17 mouse cellular contexts compared by ENCODE assay signal in genomic region chr11:56148956-56149355, GRCm38 (mm10).
DNase-seq lines count a peak whose midpoint lies in the region; ATAC-seq and TF ChIP-seq lines count a peak whose summit lies in the region.
"Had no signal": no experiment of that assay in that cellular context is flagged by ENCODE, and none has a peak within 500 bp of the region (broad histone marks: within the 10 kb centered on the region; RNA-seq: fewer than 3 reads in every experiment).

No protein-coding gene starts in this region.

- H3K27ac ChIP-seq in heart, embryonic 12.5 days (ENCODE audit: poor library complexity, severe bottlenecking): no peak overlapping the region
- no peak overlapping the region for H3K27ac ChIP-seq in layer of hippocampus, adult 2 months
- H3K27ac ChIP-seq in embryonic facial prominence, embryonic 14.5 days (replicated peaks; ENCODE audit: low read depth, low read length): no peak overlapping the region
- H3K27ac ChIP-seq: heart, embryonic 15.5 days; limb, embryonic 13.5 days had no signal

- H3K4me2 ChIP-seq in heart, embryonic 12.5 days: no peak overlapping the region
- H3K4me2 ChIP-seq in embryonic facial prominence, embryonic 14.5 days (ENCODE audit: low read depth, low read length): no peak overlapping the region
- H3K4me2 ChIP-seq: heart, embryonic 15.5 days; limb, embryonic 13.5 days; midbrain, embryonic 11.5 days had no signal

- no peaks in the 10 kb centered on the region for H3K9me3 ChIP-seq in heart, embryonic 12.5 days (replicated peaks)
- no peaks in the 10 kb centered on the region for H3K9me3 ChIP-seq in embryonic facial prominence, embryonic 14.5 days (ENCODE audit: control insufficient read depth, low read length)
- H3K9me3 ChIP-seq: heart, embryonic 15.5 days; limb, embryonic 13.5 days had no signal

- TF ChIP-seq CTCF in layer of hippocampus, adult 2 months (conservative IDR thresholded peaks at IDR 0.05): peak; percentile 76

- H3K9ac ChIP-seq in heart, embryonic 12.5 days: no peak overlapping the region
- H3K9ac ChIP-seq in embryonic facial prominence, embryonic 14.5 days (ENCODE audit: low read depth, low read length): no peak overlapping the region
- H3K9ac ChIP-seq: heart, embryonic 15.5 days; limb, embryonic 13.5 days had no signal

- WGBS in heart, embryonic 12.5 days: 75% methylated on average over 1 of the region's 1 CpGs
- WGBS in embryonic facial prominence, embryonic 14.5 days: 54% methylated on average over 1 of the region's 1 CpGs

- no peaks in the 10 kb centered on the region for H3K36me3 ChIP-seq in heart, embryonic 12.5 days
- H3K36me3 ChIP-seq in embryonic facial prominence, embryonic 14.5 days (ENCODE audit: control insufficient read depth, insufficient read depth, low read length): no peaks in the 10 kb centered on the region
- H3K36me3 ChIP-seq: heart, embryonic 15.5 days; limb, embryonic 13.5 days had no signal

- H3K27me3 ChIP-seq in heart, embryonic 12.5 days (replicated peaks): no peaks in the 10 kb centered on the region
- H3K27me3 ChIP-seq in embryonic facial prominence, embryonic 14.5 days (replicated peaks; ENCODE audit: control insufficient read depth, insufficient read depth, low read length): 0 out of 2 replicates have a peak, but pooled peaks cover 5% of the 10 kb centered on the region
- H3K27me3 ChIP-seq: heart, embryonic 15.5 days had no signal

- H3K4me3 ChIP-seq in heart, embryonic 12.5 days: no peak overlapping the region
- no peak overlapping the region for H3K4me3 ChIP-seq in layer of hippocampus, adult 2 months
- H3K4me3 ChIP-seq in embryonic facial prominence, embryonic 14.5 days (ENCODE audit: low read depth, low read length): no peak overlapping the region
- H3K4me3 ChIP-seq: heart, embryonic 15.5 days; limb, embryonic 13.5 days had no signal

- DNase-seq in heart, adult 11 months: peak; percentile 79
- peak; percentile 38 to 49 for DNase-seq in layer of hippocampus, adult 2 months (ENCODE audit: low spot score in 2 of 2)
- DNase-seq in layer of hippocampus, postnatal 36 days: no peak
- peak; percentile 37 for DNase-seq in retina, embryonic 14.5 days (ENCODE audit: low spot score)
- no peak for DNase-seq in retina, postnatal 1 day
- peak; percentile 12 for DNase-seq in embryonic facial prominence, embryonic 14.5 days (ENCODE audit: low spot score)
- no peak for DNase-seq in c-Kit-positive CD71-positive TER-119-positive erythroid progenitor cells, embryonic 14.5 days (ENCODE audit: low spot score)
- DNase-seq: adrenal gland, postnatal 14 days; cerebellum, postnatal 36 days; gastrocnemius, postnatal 14 days; lung, adult 2 months; thymus, adult 2 months had no signal

- no peaks in the 10 kb centered on the region for H3K4me1 ChIP-seq in heart, embryonic 12.5 days (replicated peaks)
- H3K4me1 ChIP-seq in embryonic facial prominence, embryonic 14.5 days (ENCODE audit: control insufficient read depth, insufficient read depth, low read length): no peaks in the 10 kb centered on the region
- H3K4me1 ChIP-seq: heart, embryonic 15.5 days had no signal

- no peak for ATAC-seq in heart, embryonic 12.5 days (ENCODE audit: insufficient number of reproducible peaks, low FRiP score)
- ATAC-seq in embryonic facial prominence, embryonic 14.5 days (ENCODE audit: low read depth): no peak
- ATAC-seq: inflammation-experienced regulatory T-cells, adult 6 months had no signal

Comparison
In these comparisons a context has a peak if more than half of its experiments do, and no peak if none do; other contexts are left out.
1. DNase-seq: peak in heart, adult 11 months (single experiment), layer of hippocampus, adult 2 months (2 of 2), retina, embryonic 14.5 days (single experiment) and embryonic facial prominence, embryonic 14.5 days (single experiment); none in layer of hippocampus, postnatal 36 days (0 of 2), retina, postnatal 1 day (single experiment) and c-Kit-positive CD71-positive TER-119-positive erythroid progenitor cells, embryonic 14.5 days (single experiment).